Mouse (Mus musculus) heart, postnatal 0 days (tissue): Measurements from ENCODE around the gene Atrnl1. TPM values are rescaled to one million over a fixed set of nuclear protein-coding genes. Genes with fewer than 3 reads are reported as not detected.

Experiments
- ATAC-seq: fragments of 200-750 bp; cut with Nextera tagmentation; 2 replicates; pipeline ENCODE4 v1.8.0; 2017; ENCODE audit warnings: low read depth, moderate number of reproducible peaks, moderate library complexity; ENCODE audit not compliant: insufficient read depth
- DNase-seq: peaks from one replicate; pipeline ENCODE4 v3.0.0-alpha.2; 2016; ENCODE audit warnings: low spot score
- H3K27ac ChIP-seq: fragments of 300-500 bp; sonication (generic); 2 replicates; pipeline ENCODE4 v1.5.1; 2014; ENCODE audit warnings: low read depth, mild to moderate bottlenecking
- H3K27me3 ChIP-seq: fragments of 300-500 bp; sonication (generic); 2 replicates; pipeline ENCODE4 v1.6.1; 2014; ENCODE audit warnings: low read length, mixed read lengths; ENCODE audit not compliant: control insufficient read depth, insufficient read depth
- H3K36me3 ChIP-seq: fragments of 300-500 bp; sonication (generic); replicated peaks from 2 replicates; pipeline ENCODE4 v1.6.1; 2014; ENCODE audit warnings: low read length, mixed read lengths; ENCODE audit not compliant: control insufficient read depth, insufficient read depth
- H3K4me1 ChIP-seq: fragments of 300-500 bp; sonication (generic); 2 replicates; pipeline ENCODE4 v1.6.1; 2014; ENCODE audit warnings: antibody characterized with exemption; ENCODE audit not compliant: control insufficient read depth, insufficient read depth
- H3K4me2 ChIP-seq: fragments of 300-500 bp; sonication (generic); 2 replicates; pipeline ENCODE4 v1.6.1; 2014; ENCODE audit warnings: low read depth, mild to moderate bottlenecking, low read length, moderate library complexity
- H3K4me3 ChIP-seq: fragments of 300-500 bp; sonication (generic); 2 replicates; pipeline ENCODE4 v1.5.1; 2014; ENCODE audit warnings: low read depth, low read length
- H3K9ac ChIP-seq: fragments of 300-500 bp; sonication (generic); replicated peaks from 2 replicates; pipeline ENCODE4 v1.6.1; 2014; ENCODE audit warnings: low read depth, low read length, mixed read lengths
- H3K9me3 ChIP-seq: fragments of 300-500 bp; sonication (generic); replicated peaks from 2 replicates; pipeline ENCODE4 v1.6.1; 2016; ENCODE audit warnings: low read length; ENCODE audit not compliant: control insufficient read depth
- CTCF ChIP-seq: IDR thresholded peaks from 2 replicates; pipeline ENCODE4 v1.5.1; 2016; ENCODE audit warnings: antibody characterized with exemption, control low read depth, low read depth
- EP300 ChIP-seq: IDR thresholded peaks from 2 replicates; pipeline ENCODE4 v1.6.1; 2016; ENCODE audit warnings: antibody characterized with exemption, low read depth
- WGBS: fragments of 180-500 bp; shearing (Covaris S2); extraction: QIAGEN DNeasy Blood & Tissue Kit; methylation state at CpG from one replicate; pipeline ENCODE4 v1.1.7; 2014; 5-methylcytosine and 5-hydroxymethylcytosine counted together
- polyA plus RNA-seq: library from polyadenylated mRNA; unstranded; fragments of >200 nt; fragmentation: Nextera tagmentation; extraction: Ambion mirVana; gene quantifications from 2 replicates; pipeline ENCODE4 v1.2.1, GENCODE M21; 2015
- total RNA-seq: library from RNA; depleted of rRNA; stranded (reverse); fragments of >200 nt; gene quantifications from 2 replicates; pipeline ENCODE4 v1.2.3, GENCODE M21; 2014; ENCODE audit warnings: low replicate concordance

Gene Atrnl1
- total and polyA plus RNA-seq, 2 experiments from 2014 or later = 1.7 to 16.9 TPM

- H3K4me1 ChIP-seq = no peaks in the 10 kb centered on the region
- no peak for TF ChIP-seq CTCF
- TF ChIP-seq EP300 = no peak
- H3K4me3 ChIP-seq = no peak overlapping the region
- no peaks in the 10 kb centered on the region for H3K36me3 ChIP-seq
- H3K9me3 ChIP-seq = no peaks in the 10 kb centered on the region
- H3K4me2 ChIP-seq = no peak overlapping the region
- no peak for ATAC-seq
- WGBS = 83% methylated on average over 7 of the region's 7 CpGs
- H3K27ac ChIP-seq = no peak overlapping the region
- no peaks in the 10 kb centered on the region for H3K27me3 ChIP-seq
- no peak for DNase-seq
- no peak overlapping the region for H3K9ac ChIP-seq
Observed at GRCm38 (mm10) chr19:57575027-57575426, 35.8 kb upstream of the Atrnl1 start.

DNA sequence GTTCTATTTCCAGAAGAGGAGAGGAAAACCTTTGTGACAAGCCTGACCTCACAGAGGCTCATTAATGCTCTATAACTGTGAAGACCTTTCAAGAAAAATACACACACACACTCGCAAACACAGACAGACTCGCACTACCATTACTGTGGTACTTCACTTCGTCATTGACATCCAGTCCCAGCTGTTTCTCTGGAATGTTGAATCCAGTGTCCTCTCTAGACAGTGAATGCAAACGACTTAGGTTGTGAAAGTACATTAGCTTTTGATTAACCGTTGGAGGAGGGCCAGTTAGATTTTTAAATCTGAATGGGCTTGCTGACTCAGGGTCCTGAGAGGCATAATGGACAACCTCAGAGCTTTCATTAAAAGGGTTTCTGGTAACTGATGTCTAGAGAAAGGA, 34.0 kb upstream of the Atrnl1 start:
- no peak for TF ChIP-seq EP300
- TF ChIP-seq CTCF = no peak

GRCm38 (mm10) chr19:57577256-57577655, 33.6 kb upstream of the Atrnl1 start:
- Histone ChIP-seq H3K9me3 (no peaks in the 10 kb centered on the region), H3K4me2 (no peak overlapping the region), H3K27me3 (no peaks in the 10 kb centered on the region), H3K4me1 (no peaks in the 10 kb centered on the region), H3K27ac (no peak overlapping the region), H3K4me3 (no peak overlapping the region), H3K9ac (no peak overlapping the region), H3K36me3 (no peaks in the 10 kb centered on the region)
- DNase-seq (no peak), ATAC-seq (no peak)
- WGBS = 74% methylated on average over 6 of the region's 6 CpGs
- TF ChIP-seq EP300 (no peak), CTCF (no peak)

More for the DNA sequence above, 34.0 kb upstream of the Atrnl1 start:
- Histone ChIP-seq H3K4me2 (no peak overlapping the region), H3K4me1 (no peaks in the 10 kb centered on the region), H3K9ac (no peak overlapping the region), H3K9me3 (no peaks in the 10 kb centered on the region), H3K27ac (no peak overlapping the region), H3K4me3 (no peak overlapping the region), H3K36me3 (no peaks in the 10 kb centered on the region), H3K27me3 (no peaks in the 10 kb centered on the region)
- no peak for ATAC-seq
- 42% methylated on average over 5 of the region's 5 CpGs for WGBS
- DNase-seq = no peak

GRCm38 (mm10) chr19:57580962-57581361, 29.9 kb upstream of the Atrnl1 start:
- H3K9me3 ChIP-seq = no peaks in the 10 kb centered on the region
- no peaks in the 10 kb centered on the region for H3K36me3 ChIP-seq
- no peak for ATAC-seq
- no peaks in the 10 kb centered on the region for H3K27me3 ChIP-seq
- no peaks in the 10 kb centered on the region for H3K4me1 ChIP-seq
- DNase-seq = no peak
- H3K4me3 ChIP-seq = no peak overlapping the region
- no peak for TF ChIP-seq CTCF
- TF ChIP-seq EP300 = no peak
- no peak overlapping the region for H3K9ac ChIP-seq
- no peak overlapping the region for H3K27ac ChIP-seq
- no peak overlapping the region for H3K4me2 ChIP-seq
- WGBS = 61% methylated on average over 7 of the region's 7 CpGs

GRCm38 (mm10) chr19:57585231-57585792, 25.5 kb upstream of the Atrnl1 start:
- TF ChIP-seq CTCF (no peak), EP300 (no peak)
- WGBS = 63% methylated on average over 4 of the region's 4 CpGs

DNA sequence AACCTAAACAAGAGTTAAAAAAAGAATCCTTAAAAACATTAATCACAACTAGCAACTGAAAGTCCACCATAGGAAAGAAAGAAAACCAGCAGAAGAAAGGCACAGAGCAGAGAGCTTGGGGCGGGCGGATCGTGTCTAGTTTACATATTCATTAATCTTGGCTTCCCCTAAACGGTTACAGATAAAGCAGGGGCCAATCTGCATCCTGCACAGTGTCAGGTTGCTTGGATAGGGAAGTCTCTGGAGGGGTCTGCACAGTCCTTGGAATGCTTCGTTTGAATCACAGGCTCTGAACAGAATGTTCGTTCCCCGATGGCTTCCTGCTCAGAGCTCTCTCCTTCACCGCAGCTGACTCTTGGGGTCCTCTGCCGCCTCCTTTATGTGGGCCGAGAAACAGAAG, 24.7 kb upstream of the Atrnl1 start:
- H3K4me1 ChIP-seq = no peaks in the 10 kb centered on the region
- no peaks in the 10 kb centered on the region for H3K9me3 ChIP-seq
- H3K4me3 ChIP-seq = no peak overlapping the region
- H3K4me2 ChIP-seq = peak overlapping the region; percentile 13; the same call in 1 of the 2 replicates
- no peak overlapping the region for H3K9ac ChIP-seq
- ATAC-seq (no peak; the same call in 1 of the 2 replicates), DNase-seq (peak; percentile 16)
- H3K36me3 ChIP-seq = no peaks in the 10 kb centered on the region
- no peaks in the 10 kb centered on the region for H3K27me3 ChIP-seq
- no peak for TF ChIP-seq EP300
- no peak for TF ChIP-seq CTCF
- 13% methylated on average over 10 of the region's 10 CpGs for WGBS
- no peak overlapping the region for H3K27ac ChIP-seq

More at GRCm38 (mm10) chr19:57585231-57585792, 25.5 kb upstream of the Atrnl1 start:
- Histone ChIP-seq H3K9me3 (no peaks in the 10 kb centered on the region), H3K4me2 (no peak overlapping the region), H3K9ac (no peak overlapping the region), H3K4me3 (no peak overlapping the region), H3K27me3 (no peaks in the 10 kb centered on the region), H3K27ac (no peak overlapping the region), H3K4me1 (no peaks in the 10 kb centered on the region), H3K36me3 (no peaks in the 10 kb centered on the region)
- no peak for ATAC-seq
- no peak for DNase-seq
